Mouse (Mus musculus) stomach, postnatal 0 days (tissue): ENCODE results near the gene Dctpp1.

Source experiments
- CTCF ChIP-seq: IDR thresholded peaks from 2 replicates; pipeline ENCODE4 v1.5.1; 2016; ENCODE audit warnings: antibody characterized with exemption, low read depth, mild to moderate bottlenecking, moderate library complexity
- EP300 ChIP-seq: optimal IDR thresholded peaks from 2 replicates; pipeline ENCODE3; 2016; ENCODE audit warnings: antibody characterized with exemption

GRCm38 (mm10) chr7:127270256-127270655, 9.7 kb upstream of the Dctpp1 start:
- TF ChIP-seq EP300 (no peak), CTCF (no peak)
